Mouse (Mus musculus) MEL (cell line): Measurements from ENCODE around the gene 0610030E20Rik. TPM values are rescaled to one million over a fixed set of nuclear protein-coding genes. Genes with fewer than 3 reads are reported as not detected.
A peak's percentile ranks its signal among the peaks of the same experiment; 100 is the strongest.

ENCODE experiments used
- DNase-seq: peaks from one replicate; pipeline ENCODE4 v3.0.0; 2011; ENCODE audit warnings: low read depth, low spot score
- H3K27ac ChIP-seq: 2 replicates; pipeline ENCODE4 v1.5.1; 2012; ENCODE audit warnings: low read depth, mild to moderate bottlenecking, control low read depth, low read length, moderate library complexity; ENCODE audit not compliant: control insufficient read depth
- H3K27me3 ChIP-seq, 2 experiments: fragments of 150-350 bp in 1 of 2; sonication (generic) in 1 of 2; 2 replicates each; pipeline ENCODE4 v1.6.1; 2012; ENCODE audit warnings: low read length in 2 of 2, mild to moderate bottlenecking in 2 of 2, improper control_type of control experiment in 1 of 2, moderate library complexity in 1 of 2; ENCODE audit not compliant: insufficient read depth in 2 of 2, control insufficient read depth in 1 of 2
- H3K36me3 ChIP-seq, 2 experiments: 2 replicates each; pipeline ENCODE4 v1.6.1; 2012 to 2014; ENCODE audit warnings: low read length in 2 of 2, improper control_type of control experiment in 1 of 2, inconsistent platforms in 1 of 2, mild to moderate bottlenecking in 1 of 2; ENCODE audit not compliant: insufficient read depth in 2 of 2, control insufficient read depth in 1 of 2
- H3K4me1 ChIP-seq, 2 experiments: fragments of 150-350 bp in 1 of 2; sonication (generic) in 1 of 2; 2 replicates each; pipeline ENCODE4 v1.6.1; 2012; ENCODE audit warnings: low read length in 2 of 2, improper control_type of control experiment in 1 of 2, mild to moderate bottlenecking in 1 of 2; ENCODE audit not compliant: insufficient read depth in 2 of 2, control insufficient read depth in 1 of 2
- H3K4me3 ChIP-seq, 2 experiments: fragments of 150-350 bp in 1 of 2; sonication (generic) in 1 of 2; 2 replicates each; pipeline ENCODE4 v1.5.1; 2012; ENCODE audit warnings: low read depth in 2 of 2, low read length in 2 of 2, mild to moderate bottlenecking in 2 of 2, moderate library complexity in 2 of 2, control low read depth in 1 of 2, improper control_type of control experiment in 1 of 2; ENCODE audit not compliant: control insufficient read depth in 1 of 2, insufficient read depth in 1 of 2
- H3K79me2 ChIP-seq: 2 replicates; pipeline ENCODE4 v1.6.1; 2012; ENCODE audit warnings: mild to moderate bottlenecking, low read length, moderate library complexity; ENCODE audit not compliant: control insufficient read depth, poor library complexity, insufficient read depth
- H3K9ac ChIP-seq: 2 replicates; pipeline ENCODE4 v1.6.1; 2012; ENCODE audit warnings: low read depth, mild to moderate bottlenecking, control low read depth, low read length, moderate library complexity; ENCODE audit not compliant: control insufficient read depth, poor library complexity, severe bottlenecking
- H3K9me3 ChIP-seq: fragments of 150-350 bp; sonication (generic); replicated peaks from 2 replicates; pipeline ENCODE4 v1.6.1; 2012; ENCODE audit warnings: mild to moderate bottlenecking, low read length, improper control_type of control experiment, moderate library complexity; ENCODE audit not compliant: insufficient read depth
- BHLHE40 ChIP-seq: IDR thresholded peaks from 2 replicates; pipeline ENCODE4 v1.6.1; 2012; ENCODE audit warnings: low read depth, mild to moderate bottlenecking, inconsistent platforms, low read length, improper control_type of control experiment, borderline replicate concordance
- CHD1 ChIP-seq: IDR thresholded peaks from 2 replicates; pipeline ENCODE4 v1.6.1; 2012; ENCODE audit warnings: low read depth, mild to moderate bottlenecking, inconsistent platforms, low read length, improper control_type of control experiment
- CTCF ChIP-seq, 3 experiments: IDR thresholded peaks in 2 of 3; conservative IDR thresholded peaks in 1 of 3; 2 replicates each; pipeline ENCODE4 v1.5.1; 2011 to 2012; ENCODE audit warnings: low read length in 3 of 3, low read depth in 2 of 3, mild to moderate bottlenecking in 2 of 3, improper control_type of control experiment in 1 of 3, inconsistent platforms in 1 of 3, mixed read lengths in 1 of 3, moderate library complexity in 1 of 3; ENCODE audit not compliant: control insufficient read depth in 1 of 3, insufficient read depth in 1 of 3, poor library complexity in 1 of 3, severe bottlenecking in 1 of 3
- EP300 ChIP-seq, 2 experiments: IDR thresholded peaks; 2 replicates each; pipeline ENCODE4 v1.6.1; 2011; ENCODE audit warnings: improper control_type of control experiment in 2 of 2, low read length in 2 of 2, low read depth in 1 of 2, mild to moderate bottlenecking in 1 of 2
- ETS1 ChIP-seq: IDR thresholded peaks from 2 replicates; pipeline ENCODE4 v1.6.1; 2012; ENCODE audit warnings: low read depth, mild to moderate bottlenecking, inconsistent platforms, low read length, improper control_type of control experiment, moderate library complexity
- GATA1 ChIP-seq: IDR thresholded peaks from 2 replicates; pipeline ENCODE4 v1.6.1; 2011; ENCODE audit warnings: low read depth, low read length, improper control_type of control experiment
- HCFC1 ChIP-seq: IDR thresholded peaks from 2 replicates; pipeline ENCODE4 v1.6.1; 2012; ENCODE audit warnings: low read depth, mild to moderate bottlenecking, inconsistent platforms, low read length, improper control_type of control experiment, moderate library complexity
- JUND ChIP-seq: IDR thresholded peaks from 2 replicates; pipeline ENCODE4 v1.6.1; 2011; ENCODE audit warnings: low read depth, mild to moderate bottlenecking, improper control_type of control experiment, low read length
- MAFK ChIP-seq: IDR thresholded peaks from 2 replicates; pipeline ENCODE4 v1.6.1; 2011; ENCODE audit warnings: low read depth, mild to moderate bottlenecking, low read length, improper control_type of control experiment, borderline replicate concordance
- MAX ChIP-seq: IDR thresholded peaks from 2 replicates; pipeline ENCODE4 v1.6.1; 2011; ENCODE audit warnings: low read length, improper control_type of control experiment
- MEF2A ChIP-seq: IDR thresholded peaks from 2 replicates; pipeline ENCODE4 v1.6.1; 2014; ENCODE audit warnings: low read depth, mild to moderate bottlenecking, inconsistent platforms, low read length, improper control_type of control experiment; ENCODE audit not compliant: poor library complexity, insufficient replicate concordance, severe bottlenecking; ENCODE audit errors: extremely low read depth
- MXI1 ChIP-seq: IDR thresholded peaks from 2 replicates; pipeline ENCODE4 v1.6.1; 2011; ENCODE audit warnings: mild to moderate bottlenecking, low read depth, low read length, improper control_type of control experiment
- MYB ChIP-seq: IDR thresholded peaks from 2 replicates; pipeline ENCODE4 v1.6.1; 2011; ENCODE audit warnings: mild to moderate bottlenecking, low read depth, low read length, improper control_type of control experiment
- MYC ChIP-seq: IDR thresholded peaks from 2 replicates; pipeline ENCODE4 v1.6.1; 2011; ENCODE audit warnings: low read depth, mild to moderate bottlenecking, low read length, improper control_type of control experiment, moderate library complexity
- POLR2A ChIP-seq, 2 experiments: IDR thresholded peaks; 2 replicates each; pipeline ENCODE4 v1.6.1; 2011 to 2012; ENCODE audit warnings: low read length in 2 of 2, mild to moderate bottlenecking in 2 of 2, control low read depth in 1 of 2, improper control_type of control experiment in 1 of 2, low read depth in 1 of 2, moderate library complexity in 1 of 2; ENCODE audit not compliant: control insufficient read depth in 1 of 2, insufficient read depth in 1 of 2, poor library complexity in 1 of 2
- TAL1 ChIP-seq: IDR thresholded peaks from 2 replicates; pipeline ENCODE4 v1.6.1; 2012; ENCODE audit warnings: mild to moderate bottlenecking, inconsistent platforms, low read length, moderate library complexity, mixed read lengths
- TBP ChIP-seq: IDR thresholded peaks from 2 replicates; pipeline ENCODE4 v1.8.0; 2011; ENCODE audit warnings: low read depth, low read length, improper control_type of control experiment
- USF2 ChIP-seq, 2 experiments: IDR thresholded peaks; 2 replicates each; pipeline ENCODE4 v1.6.1; 2011 to 2012; ENCODE audit warnings: improper control_type of control experiment in 2 of 2, low read length in 2 of 2, borderline replicate concordance in 1 of 2, inconsistent platforms in 1 of 2, low read depth in 1 of 2, mild to moderate bottlenecking in 1 of 2; ENCODE audit not compliant: insufficient read depth in 1 of 2
- ZKSCAN1 ChIP-seq: IDR thresholded peaks from 2 replicates; pipeline ENCODE4 v1.6.1; 2012; ENCODE audit warnings: low read depth, mild to moderate bottlenecking, inconsistent platforms, low read length, improper control_type of control experiment, moderate library complexity
- polyA plus RNA-seq, 2 experiments: library from polyadenylated mRNA; stranded (reverse) in 1 of 2; unstranded in 1 of 2; fragments of >175 nt in 1 of 2; fragments of >200 nt in 1 of 2; gene quantifications; 2 replicates each; pipeline versions ENCODE4 v1.2.1 to v1.2.4; 2012; ENCODE audit warnings: low replicate concordance in 2 of 2, low read depth in 1 of 2; ENCODE audit not compliant: insufficient read length in 2 of 2, insufficient read depth in 1 of 2, missing spikeins in 1 of 2
- total RNA-seq: library from RNA; depleted of rRNA; stranded (reverse); fragments of 300-350 nt; gene quantifications from 2 replicates; pipeline ENCODE4 v1.2.3, GENCODE M21; 2012

The 0610030E20Rik gene
- total and polyA plus RNA-seq, 3 experiments: 14.2 to 28.5 TPM; not detected in 1

GRCm38 (mm10) chr6:72345074-72345567, 2.0 kb upstream of the 0610030E20Rik start, which contains the start of gene Usp39 (continued):
- TF ChIP-seq POLR2A (IDR thresholded peaks at IDR 0.05; ENCODE audit: control insufficient read depth in 1 of 2, insufficient read depth in 1 of 2, low read depth in 1 of 2, low read length in 2 of 2, poor library complexity in 1 of 2): peak in 1 of 2 experiments; percentile 88; a peak in 3 of 4 replicates
- no peak for TF ChIP-seq GATA1
- TF ChIP-seq ETS1: 0 out of 2 replicates have a peak, but pooled peaks have one; percentile 20
- no peak for TF ChIP-seq JUND
- TF ChIP-seq MAFK: no peak
- TF ChIP-seq BHLHE40: no peak
- TF ChIP-seq USF2 (IDR thresholded peaks at IDR 0.05; ENCODE audit: borderline replicate concordance in 1 of 2, insufficient read depth in 1 of 2, low read depth in 1 of 2, low read length in 2 of 2): no peak
- TF ChIP-seq MYB: no peak
- TF ChIP-seq MEF2A: no peak
- peak; percentile 82 for TF ChIP-seq MAX

GRCm38 (mm10) chr6:72345633-72346032, 1.5 kb upstream of the 0610030E20Rik start:
- peaks cover 16 to 23% of the 10 kb centered on the region in 2 experiments for H3K4me1 ChIP-seq
- no peaks in the 10 kb centered on the region for H3K9me3 ChIP-seq
- no peaks in the 10 kb centered on the region for H3K27me3 ChIP-seq
- H3K79me2 ChIP-seq: peaks cover 55% of the 10 kb centered on the region
- TF ChIP-seq HCFC1: no peak
- TF ChIP-seq MYC: peak; percentile 92
- TF ChIP-seq TBP: no peak
- TF ChIP-seq MXI1: peak; percentile 44
- TF ChIP-seq ZKSCAN1: no peak
- TF ChIP-seq MAX: peak; percentile 71
- TF ChIP-seq, all 39 proteins: peak for 3
- Histone ChIP-seq H3K36me3 (peaks cover 0 to 31% of the 10 kb centered on the region in 2 experiments; a peak in 2 of 4 replicates), H3K9ac (peak overlapping the region; percentile 99), H3K27ac (peak overlapping the region; percentile 97), H3K4me3 (peak overlapping the region; percentile 22 to 74; a peak in 3 of 4 replicates)
- DNase-seq: peak; percentile 77

- peaks cover 57% of the 10 kb centered on the region for H3K79me2 ChIP-seq
- H3K4me1 ChIP-seq: peaks cover 18 to 26% of the 10 kb centered on the region in 2 experiments
- H3K36me3 ChIP-seq: peaks cover 2 to 38% of the 10 kb centered on the region in 2 experiments; a peak in 3 of 4 replicates
- DNase-seq: peak; percentile 71
- H3K9ac ChIP-seq: peak overlapping the region; percentile 99
- H3K27me3 ChIP-seq: no peaks in the 10 kb centered on the region
- H3K4me3 ChIP-seq: peak overlapping the region; percentile 0 to 74
- H3K9me3 ChIP-seq: no peaks in the 10 kb centered on the region
- peak overlapping the region; percentile 97 for H3K27ac ChIP-seq
- TF ChIP-seq ZKSCAN1 (no peak), BHLHE40 (no peak), MXI1 (0 out of 2 replicates have a peak, but pooled peaks have one; percentile 8), CHD1 (no peak), CTCF (IDR thresholded peaks at IDR 0.05 in 2 of 3, conservative IDR thresholded peaks at IDR 0.05 in 1 of 3; ENCODE audit: control insufficient read depth in 1 of 3, insufficient read depth in 1 of 3, low read depth in 2 of 3, low read length in 3 of 3, poor library complexity in 1 of 3, severe bottlenecking in 1 of 3) (0 out of 6 replicates have a peak, but pooled peaks of 1 of the 3 experiments have one; percentile 13), MAX (0 out of 2 replicates have a peak, but pooled peaks have one; percentile 20), TAL1 (peak; percentile 39), EP300 (IDR thresholded peaks at IDR 0.05; ENCODE audit: low read depth in 1 of 2, low read length in 2 of 2) (0 out of 4 replicates have a peak, but pooled peaks of 1 of the 2 experiments have one; percentile 10)
These were observed 856 bp upstream of the 0610030E20Rik start for GRCm38 (mm10) chr6:72346261-72346660.
